Mouse (Mus musculus): Measurements from ENCODE around the gene Pigo. TPM values are rescaled to one million over a fixed set of nuclear protein-coding genes. Genes with fewer than 3 reads are reported as not detected.

The Pigo gene
- polyA plus RNA-seq (2011; ENCODE audit: insufficient read depth, insufficient read length, low replicate concordance, missing spikeins) = 14.7 and 23.6 TPM in 2 replicates

DNA sequence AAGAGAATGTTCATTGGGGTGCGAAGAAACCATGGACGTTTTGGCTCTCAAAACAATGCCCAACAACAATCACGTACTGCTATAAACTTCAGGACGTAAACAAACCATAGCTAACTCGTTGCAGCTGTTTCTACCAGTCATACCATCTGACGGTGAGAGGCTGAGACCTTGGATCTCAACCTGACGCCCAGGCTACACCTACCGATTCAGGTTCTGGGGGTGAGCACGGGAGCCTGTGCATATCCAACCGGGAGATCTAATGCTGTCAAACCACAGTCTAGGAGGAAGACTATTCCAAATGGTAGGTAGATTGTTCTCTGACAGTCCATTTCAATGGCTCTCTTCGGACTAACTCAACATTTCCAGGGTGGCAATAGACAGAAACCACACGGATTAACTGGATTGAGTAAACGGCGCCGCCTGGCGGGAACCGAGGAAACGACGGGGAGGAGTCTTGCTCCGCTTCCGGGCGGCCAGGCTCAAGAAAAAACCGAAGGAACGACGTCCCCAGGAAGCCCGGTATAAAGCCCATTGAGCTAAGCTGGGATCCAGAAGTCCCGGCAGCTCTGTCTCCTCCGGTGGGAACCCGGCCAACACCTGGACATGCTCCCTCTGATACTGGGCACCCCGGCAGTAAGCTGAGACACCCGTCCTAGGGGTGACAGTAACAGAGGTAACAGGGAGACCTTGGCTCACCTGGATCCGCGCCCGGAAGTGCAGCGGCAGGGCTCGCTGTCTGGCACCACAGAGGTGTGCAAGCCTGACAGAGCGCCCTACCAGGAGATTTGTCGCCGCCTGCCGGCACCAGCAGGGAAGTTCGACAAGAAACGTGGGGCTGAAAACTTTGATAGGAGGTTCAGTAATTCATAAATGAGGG lies at the start of gene Pigo:
Gene Pigo, minus strand, starts transcription at position 736 of the 877 bp plus-strand sequence.
- WGBS = 6% methylated on average over 42 of the region's 42 CpGs
- H3K4me1 ChIP-seq (ENCODE audit: control insufficient read depth, insufficient read depth, low read length) = no peaks in the 10 kb centered on the region; the same call in 1 of the 2 replicates
- TF ChIP-seq POLR2A (IDR thresholded peaks at IDR 0.05; ENCODE audit: borderline replicate concordance, control insufficient read depth, low read depth, low read length) (peak; percentile 71; the same call in 1 of the 2 replicates), CTCF (IDR thresholded peaks at IDR 0.05; ENCODE audit: control insufficient read depth, insufficient read depth, low read length) (peak; percentile 90)
- H3K27ac ChIP-seq (ENCODE audit: control insufficient read depth, insufficient read depth, low read depth, low read length, poor library complexity) = peak within 1 kb of the TSS; percentile 87
- H3K4me3 ChIP-seq (replicated peaks; ENCODE audit: control insufficient read depth, low read depth, low read length) = peak within 1 kb of the TSS; percentile 80

DNA sequence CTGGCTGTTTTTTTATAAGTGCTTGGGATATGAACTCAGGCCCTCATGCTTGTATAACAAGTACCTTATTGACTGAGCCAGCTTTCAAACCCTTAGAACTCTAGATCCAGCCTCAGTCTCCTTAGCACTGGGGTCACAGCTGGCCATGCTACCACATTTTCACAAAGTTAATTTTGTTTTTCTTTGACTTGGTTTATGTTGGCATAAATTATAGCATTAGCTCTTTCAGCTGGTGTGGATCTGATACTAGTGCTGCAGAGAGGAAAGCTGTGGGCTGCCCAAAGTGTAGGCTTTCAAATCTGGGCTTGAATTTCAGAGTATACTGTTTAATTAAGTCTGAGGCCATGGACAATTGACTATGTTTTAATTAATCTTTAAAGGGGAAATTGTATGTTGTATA lies 49.3 kb upstream of the Pigo start:
- TF ChIP-seq CTCF (IDR thresholded peaks at IDR 0.05; ENCODE audit: control insufficient read depth, insufficient read depth, low read length) (no peak), POLR2A (IDR thresholded peaks at IDR 0.05; ENCODE audit: borderline replicate concordance, control insufficient read depth, low read depth, low read length) (no peak)
- Histone ChIP-seq H3K4me3 (replicated peaks; ENCODE audit: control insufficient read depth, low read depth, low read length) (no peak overlapping the region), H3K27ac (ENCODE audit: control insufficient read depth, insufficient read depth, low read depth, low read length, poor library complexity) (no peak overlapping the region), H3K4me1 (ENCODE audit: control insufficient read depth, insufficient read depth, low read length) (no peaks in the 10 kb centered on the region)

DNA sequence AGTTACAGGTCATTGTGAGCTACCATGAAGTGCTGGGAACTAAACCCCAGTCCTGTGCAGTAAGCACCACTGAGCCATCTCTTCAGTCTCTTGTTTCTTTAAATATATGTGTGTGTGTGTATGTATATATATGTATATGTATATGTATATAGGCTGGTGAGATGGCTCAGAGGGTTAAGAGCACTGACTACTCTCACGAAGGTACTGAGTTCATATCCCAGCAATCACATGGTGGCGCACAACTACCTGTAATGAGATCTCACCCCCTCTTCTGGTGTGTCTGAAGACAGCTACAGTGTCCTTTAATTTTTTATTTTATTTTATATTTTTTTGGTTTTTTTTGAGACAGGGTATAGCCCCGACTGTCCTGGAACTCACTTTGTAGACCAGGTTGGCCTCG lies 39.9 kb upstream of the Pigo start:
- H3K4me3 ChIP-seq (replicated peaks; ENCODE audit: control insufficient read depth, low read depth, low read length) = no peak overlapping the region
- H3K4me1 ChIP-seq (ENCODE audit: control insufficient read depth, insufficient read depth, low read length) = no peaks in the 10 kb centered on the region
- TF ChIP-seq CTCF (IDR thresholded peaks at IDR 0.05; ENCODE audit: control insufficient read depth, insufficient read depth, low read length) (no peak), POLR2A (IDR thresholded peaks at IDR 0.05; ENCODE audit: borderline replicate concordance, control insufficient read depth, low read depth, low read length) (no peak)
- no peak overlapping the region for H3K27ac ChIP-seq (ENCODE audit: control insufficient read depth, insufficient read depth, low read depth, low read length, poor library complexity)
- 85% methylated on average over 4 of the region's 4 CpGs for WGBS

DNA sequence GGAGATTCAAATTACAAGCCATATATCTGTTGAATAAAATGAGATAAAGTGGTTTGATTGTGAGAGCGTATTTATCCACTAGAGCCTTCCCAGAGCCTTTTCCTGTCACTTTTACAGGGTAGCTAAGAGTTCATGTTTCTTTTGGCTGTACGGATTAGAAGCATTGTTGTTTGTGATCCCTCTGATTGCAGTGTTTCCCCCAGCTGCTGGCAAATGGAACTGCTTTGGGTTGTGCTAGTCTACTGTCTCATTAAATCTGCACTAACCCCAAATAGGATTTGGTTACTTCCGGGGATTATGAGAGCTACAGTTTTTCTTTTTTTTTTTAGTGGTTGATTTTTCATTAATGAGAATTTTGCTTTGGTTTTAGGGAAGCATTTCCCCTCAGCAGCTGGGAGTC lies 34.7 kb upstream of the Pigo start:
- TF ChIP-seq POLR2A (IDR thresholded peaks at IDR 0.05; ENCODE audit: borderline replicate concordance, control insufficient read depth, low read depth, low read length) = no peak
- no peak for TF ChIP-seq CTCF (IDR thresholded peaks at IDR 0.05; ENCODE audit: control insufficient read depth, insufficient read depth, low read length)
- H3K4me1 ChIP-seq (ENCODE audit: control insufficient read depth, insufficient read depth, low read length) = no peaks in the 10 kb centered on the region
- WGBS = 67% methylated on average over 3 of the region's 3 CpGs
- H3K27ac ChIP-seq (ENCODE audit: control insufficient read depth, insufficient read depth, low read depth, low read length, poor library complexity) = no peak overlapping the region
- no peak overlapping the region for H3K4me3 ChIP-seq (replicated peaks; ENCODE audit: control insufficient read depth, low read depth, low read length)

DNA sequence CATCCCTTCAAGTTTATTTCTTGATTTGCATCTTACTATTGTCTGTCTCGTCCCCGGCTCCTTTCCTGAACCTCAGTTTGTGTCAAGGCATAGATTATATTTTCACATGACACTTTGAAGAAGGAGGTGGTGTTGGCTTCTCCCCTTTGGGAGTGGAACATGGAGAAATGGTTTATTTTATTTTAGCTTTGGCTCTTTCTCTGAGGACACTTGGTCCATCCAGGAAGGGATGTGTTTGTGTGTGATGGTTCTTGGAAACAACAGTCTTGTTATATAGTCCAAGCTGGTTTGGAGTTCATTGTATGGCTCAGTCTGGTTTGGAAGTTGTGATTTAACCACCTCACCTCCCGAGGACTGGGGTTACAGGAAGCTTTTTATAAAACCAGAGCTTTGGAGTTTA lies 34.1 kb upstream of the Pigo start:
- TF ChIP-seq CTCF (IDR thresholded peaks at IDR 0.05; ENCODE audit: control insufficient read depth, insufficient read depth, low read length) (no peak), POLR2A (IDR thresholded peaks at IDR 0.05; ENCODE audit: borderline replicate concordance, control insufficient read depth, low read depth, low read length) (no peak)
- H3K4me3 ChIP-seq (replicated peaks; ENCODE audit: control insufficient read depth, low read depth, low read length) = no peak overlapping the region
- no peak overlapping the region for H3K27ac ChIP-seq (ENCODE audit: control insufficient read depth, insufficient read depth, low read depth, low read length, poor library complexity)
- 23% methylated on average over 3 of the region's 3 CpGs for WGBS
- H3K4me1 ChIP-seq (ENCODE audit: control insufficient read depth, insufficient read depth, low read length) = no peaks in the 10 kb centered on the region

DNA sequence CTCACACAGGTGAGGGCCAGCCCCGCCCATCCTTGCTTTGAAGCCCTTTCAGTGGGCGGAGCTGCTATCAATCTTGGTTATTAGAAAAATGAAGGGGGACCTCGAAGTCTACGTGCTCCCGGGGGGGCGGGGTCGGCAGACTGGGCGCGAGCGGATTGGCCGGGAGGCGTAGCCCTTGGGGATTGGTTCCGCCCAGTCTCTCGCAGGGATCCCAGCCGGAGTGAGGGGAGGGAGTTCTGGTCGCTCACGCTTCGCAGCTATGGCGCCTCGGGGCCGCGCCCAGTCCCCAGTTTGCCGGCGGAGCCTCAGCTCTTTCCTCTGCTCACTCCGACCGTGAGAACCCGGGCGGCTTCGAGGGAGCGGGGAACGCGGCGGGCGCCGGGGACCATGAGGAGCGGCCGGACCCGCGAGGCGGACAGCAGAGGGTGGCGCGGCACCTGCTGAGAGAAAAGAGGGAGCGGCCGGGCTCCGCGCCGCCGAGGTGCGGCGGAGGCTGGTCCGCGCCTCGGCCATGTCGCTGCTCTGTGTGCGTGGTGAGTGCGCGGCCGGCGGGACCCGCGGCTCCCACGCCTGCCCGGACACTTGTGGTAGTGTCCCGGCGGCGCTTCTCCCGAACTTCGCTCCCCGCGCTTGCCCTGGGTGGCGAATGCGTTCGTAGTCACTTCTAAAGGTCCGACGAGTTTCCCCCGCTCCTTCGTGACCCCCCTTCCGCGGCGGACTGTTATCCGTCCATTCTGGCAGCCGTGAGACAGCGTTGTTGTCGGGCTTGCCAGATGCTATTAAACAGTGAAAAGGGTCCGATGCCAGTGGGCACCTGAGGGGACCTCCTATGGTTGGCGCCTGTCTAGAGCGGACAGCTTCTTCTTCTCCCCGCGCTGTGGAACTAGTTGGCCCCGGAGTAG lies 33.4 kb upstream of the Pigo start, which contains the start of gene Unc13b:
Gene Unc13b, plus strand, starts transcription at position 201 of the 902 bp plus-strand sequence.
- WGBS = 1% methylated on average over 89 of the region's 90 CpGs
- Histone ChIP-seq H3K27ac (ENCODE audit: control insufficient read depth, insufficient read depth, low read depth, low read length, poor library complexity) (no peak within 1 kb of the TSS), H3K4me3 (replicated peaks; ENCODE audit: control insufficient read depth, low read depth, low read length) (peak within 1 kb of the TSS; percentile 12), H3K4me1 (ENCODE audit: control insufficient read depth, insufficient read depth, low read length) (no peaks in the 10 kb centered on the region)
- TF ChIP-seq POLR2A (IDR thresholded peaks at IDR 0.05; ENCODE audit: borderline replicate concordance, control insufficient read depth, low read depth, low read length) (no peak), CTCF (IDR thresholded peaks at IDR 0.05; ENCODE audit: control insufficient read depth, insufficient read depth, low read length) (no peak)

DNA sequence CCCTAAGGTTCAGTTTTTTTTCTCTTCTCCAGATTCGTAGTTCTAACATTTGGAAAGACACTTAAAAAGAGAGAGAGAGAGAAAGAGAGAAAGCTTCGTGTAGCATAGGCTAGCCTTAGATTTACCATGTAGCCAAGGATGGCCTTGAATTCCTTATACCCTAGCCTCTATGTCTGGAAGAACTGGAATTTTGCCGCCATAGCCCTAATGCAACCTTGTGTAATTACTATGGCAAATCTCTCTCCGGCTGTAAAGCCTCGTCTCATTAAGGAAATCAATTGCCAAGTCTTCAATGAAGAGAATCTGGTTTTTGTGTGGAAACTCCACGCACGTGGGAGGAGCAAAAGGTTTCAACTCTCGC lies 32.8 kb upstream of the Pigo start:
- WGBS = 26% methylated on average over 8 of the region's 8 CpGs
- H3K27ac ChIP-seq (ENCODE audit: control insufficient read depth, insufficient read depth, low read depth, low read length, poor library complexity) = no peak overlapping the region
- TF ChIP-seq POLR2A (IDR thresholded peaks at IDR 0.05; ENCODE audit: borderline replicate concordance, control insufficient read depth, low read depth, low read length) (no peak), CTCF (IDR thresholded peaks at IDR 0.05; ENCODE audit: control insufficient read depth, insufficient read depth, low read length) (no peak)
- H3K4me3 ChIP-seq (replicated peaks; ENCODE audit: control insufficient read depth, low read depth, low read length) = no peak overlapping the region
- no peaks in the 10 kb centered on the region for H3K4me1 ChIP-seq (ENCODE audit: control insufficient read depth, insufficient read depth, low read length)

DNA sequence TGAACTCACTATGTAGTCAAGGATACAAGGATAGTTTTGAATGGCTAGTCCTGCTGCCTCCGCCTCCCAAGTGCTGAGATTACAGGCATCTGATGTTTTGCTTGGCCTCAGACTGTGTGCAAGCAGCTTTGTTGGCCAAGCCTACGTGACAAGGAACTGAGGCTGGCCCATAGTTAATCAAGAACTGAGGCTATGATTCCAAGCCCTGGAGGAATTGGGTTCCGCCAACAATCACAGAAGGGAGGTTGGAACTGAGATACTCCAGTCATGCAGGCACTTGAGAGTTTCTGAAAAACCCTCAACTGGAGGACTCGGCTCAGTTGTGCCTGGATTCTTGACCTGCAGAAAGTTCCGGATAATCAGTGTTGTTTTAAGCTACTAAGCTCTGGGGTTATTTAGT lies 32.0 kb upstream of the Pigo start:
- 79% methylated on average over 5 of the region's 5 CpGs for WGBS
- no peak overlapping the region for H3K27ac ChIP-seq (ENCODE audit: control insufficient read depth, insufficient read depth, low read depth, low read length, poor library complexity)
- no peak overlapping the region for H3K4me3 ChIP-seq (replicated peaks; ENCODE audit: control insufficient read depth, low read depth, low read length)
- no peak for TF ChIP-seq POLR2A (IDR thresholded peaks at IDR 0.05; ENCODE audit: borderline replicate concordance, control insufficient read depth, low read depth, low read length)
- no peak for TF ChIP-seq CTCF (IDR thresholded peaks at IDR 0.05; ENCODE audit: control insufficient read depth, insufficient read depth, low read length)
- no peaks in the 10 kb centered on the region for H3K4me1 ChIP-seq (ENCODE audit: control insufficient read depth, insufficient read depth, low read length)
